Mouse (Mus musculus) intestine, embryonic 14.5 days (tissue): ENCODE data around the gene Arl8a. TPM values are rescaled to one million over a fixed set of nuclear protein-coding genes. Genes with fewer than 3 reads are reported as not detected.
A peak's percentile ranks its signal among the peaks of the same experiment; 100 is the strongest.

Experiments
- ATAC-seq: fragments of 200-750 bp; cut with Nextera tagmentation; replicated peaks from 2 replicates; pipeline ENCODE4 v1.8.0; 2017; ENCODE audit warnings: low read depth, moderate number of reproducible peaks, moderate TSS enrichment, moderate library complexity; ENCODE audit not compliant: low FRiP score, low TSS enrichment
- DNase-seq: peaks from one replicate; pipeline ENCODE4 v3.0.0-alpha.2; 2018; ENCODE audit warnings: low spot score
- H3K27ac ChIP-seq: fragments of 300-500 bp; sonication (generic); 2 replicates; pipeline ENCODE4 v1.5.1; 2014; ENCODE audit warnings: low read depth, mild to moderate bottlenecking, control low read depth
- H3K27me3 ChIP-seq: fragments of 300-500 bp; sonication (generic); replicated peaks from 2 replicates; pipeline ENCODE4 v1.6.1; 2014; ENCODE audit warnings: low read length, control low read depth; ENCODE audit not compliant: control insufficient read depth, insufficient read depth
- H3K36me3 ChIP-seq: fragments of 300-500 bp; sonication (generic); 2 replicates; pipeline ENCODE4 v1.6.1; 2014; ENCODE audit warnings: low read length, control low read depth; ENCODE audit not compliant: control insufficient read depth, insufficient read depth
- H3K4me1 ChIP-seq: fragments of 300-500 bp; sonication (generic); replicated peaks from 2 replicates; pipeline ENCODE4 v1.6.1; 2014; ENCODE audit warnings: low read length, control low read depth, mixed read lengths; ENCODE audit not compliant: control insufficient read depth, insufficient read depth
- H3K4me2 ChIP-seq: fragments of 300-500 bp; sonication (generic); 2 replicates; pipeline ENCODE4 v1.6.1; 2014; ENCODE audit warnings: low read length
- H3K4me3 ChIP-seq: fragments of 300-500 bp; sonication (generic); 2 replicates; pipeline ENCODE4 v1.5.1; 2014; ENCODE audit warnings: low read depth, low read length, control low read depth, mixed read lengths
- H3K9ac ChIP-seq: fragments of 300-500 bp; sonication (generic); 2 replicates; pipeline ENCODE4 v1.6.1; 2014; ENCODE audit warnings: mild to moderate bottlenecking, low read length
- H3K9me3 ChIP-seq: fragments of 300-500 bp; sonication (generic); 2 replicates; pipeline ENCODE4 v1.6.1; 2016; ENCODE audit warnings: low read length, control low read depth; ENCODE audit not compliant: control insufficient read depth
- WGBS: fragments of 180-500 bp; shearing (Covaris S2); extraction: QIAGEN DNeasy Blood & Tissue Kit; methylation state at CpG from one replicate; pipeline ENCODE4 v1.1.7; 2014; 5-methylcytosine and 5-hydroxymethylcytosine counted together
- polyA plus RNA-seq: library from polyadenylated mRNA; unstranded; fragments of >200 nt; fragmentation: Nextera tagmentation; extraction: Ambion mirVana; gene quantifications from 2 replicates; pipeline ENCODE4 v1.2.1, GENCODE M21; 2014

The Arl8a gene
- polyA plus RNA-seq, 1 experiment from 2014 or later = 54.2 TPM

DNA sequence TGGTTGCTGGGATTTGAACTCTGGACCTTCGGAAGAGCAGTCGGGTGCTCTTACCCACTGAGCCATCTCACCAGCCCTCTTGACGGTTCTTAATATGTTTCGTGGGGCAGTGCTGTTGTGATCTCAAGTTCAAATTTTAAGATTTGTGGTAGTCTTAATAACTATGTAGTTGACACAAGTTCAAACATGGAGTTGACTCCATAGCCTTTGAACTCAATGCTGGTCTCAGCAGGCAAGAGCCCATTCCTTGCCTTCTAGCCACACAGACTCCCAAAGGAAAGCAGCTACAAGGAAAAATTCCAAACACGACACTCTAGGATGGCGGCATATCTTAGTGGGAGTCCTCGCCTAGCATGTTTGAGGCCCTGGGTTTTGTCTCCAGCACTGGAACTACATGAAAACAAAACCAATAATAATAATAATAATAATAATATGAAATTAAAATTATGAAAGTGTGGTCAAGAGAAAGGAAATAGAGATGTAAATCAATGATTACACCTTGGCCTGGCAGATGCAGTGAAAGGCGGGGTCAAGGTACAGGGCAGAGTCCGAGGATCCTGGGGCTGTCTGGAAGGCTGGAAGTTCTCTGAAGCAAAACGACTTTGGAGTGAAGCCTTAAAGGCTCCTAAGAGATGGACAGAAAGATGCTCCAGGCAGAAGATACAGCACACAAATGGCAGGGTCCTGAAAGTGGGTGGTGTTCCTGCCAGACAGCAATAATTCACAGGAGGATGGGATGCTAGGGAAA is 22.0 kb downstream of the Arl8a start:
- DNase-seq (no peak), ATAC-seq (no peak)
- Histone ChIP-seq H3K9me3 (no peaks in the 10 kb centered on the region), H3K9ac (no peak overlapping the region), H3K4me1 (peaks cover 6% of the 10 kb centered on the region; the same call in 1 of the 2 replicates), H3K4me2 (no peak overlapping the region), H3K36me3 (no peaks in the 10 kb centered on the region), H3K4me3 (no peak overlapping the region), H3K27me3 (no peaks in the 10 kb centered on the region), H3K27ac (no peak overlapping the region)
- 87% methylated on average over 10 of the region's 10 CpGs for WGBS

DNA sequence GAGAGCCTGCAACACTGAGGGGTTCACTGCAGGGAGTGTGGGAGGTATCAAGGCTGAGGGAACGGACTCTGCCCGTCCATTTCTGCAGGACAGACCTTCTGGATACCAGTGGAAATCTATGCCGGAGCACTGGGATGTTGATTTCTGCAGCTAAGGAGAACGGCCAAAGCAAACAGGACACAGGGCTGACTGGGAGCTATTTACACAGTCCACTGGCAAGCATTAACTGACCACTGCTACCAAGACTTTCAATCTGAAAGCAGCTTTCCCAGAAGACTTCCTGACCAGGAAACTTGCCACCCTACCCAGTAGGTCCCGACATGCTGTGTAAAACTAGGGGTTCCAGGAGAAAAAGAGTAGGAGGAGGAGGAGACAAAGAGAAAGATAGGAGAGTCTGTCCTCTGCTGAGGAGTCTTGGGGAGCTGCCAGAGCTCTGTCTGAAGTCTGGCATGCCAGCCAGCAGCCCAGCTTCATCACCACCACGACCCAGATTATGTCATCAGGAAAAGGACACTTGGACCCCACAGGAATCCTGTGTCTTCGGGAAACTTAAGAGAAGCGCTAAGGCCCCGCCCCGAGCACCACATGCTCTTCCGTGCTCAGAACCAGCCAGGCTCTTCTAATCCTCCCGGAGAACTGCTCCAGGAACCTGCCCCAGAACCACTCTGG is 23.1 kb downstream of the Arl8a start:
- Histone ChIP-seq H3K4me1 (peaks cover 6% of the 10 kb centered on the region; the same call in 1 of the 2 replicates), H3K9ac (no peak overlapping the region), H3K27me3 (no peaks in the 10 kb centered on the region), H3K4me2 (0 out of 2 replicates have a peak overlapping the region, but pooled peaks have one; percentile 11), H3K36me3 (no peaks in the 10 kb centered on the region), H3K27ac (no peak overlapping the region), H3K4me3 (no peak overlapping the region), H3K9me3 (no peaks in the 10 kb centered on the region)
- DNase-seq (no peak), ATAC-seq (no peak)
- 43% methylated on average over 12 of the region's 12 CpGs for WGBS

DNA sequence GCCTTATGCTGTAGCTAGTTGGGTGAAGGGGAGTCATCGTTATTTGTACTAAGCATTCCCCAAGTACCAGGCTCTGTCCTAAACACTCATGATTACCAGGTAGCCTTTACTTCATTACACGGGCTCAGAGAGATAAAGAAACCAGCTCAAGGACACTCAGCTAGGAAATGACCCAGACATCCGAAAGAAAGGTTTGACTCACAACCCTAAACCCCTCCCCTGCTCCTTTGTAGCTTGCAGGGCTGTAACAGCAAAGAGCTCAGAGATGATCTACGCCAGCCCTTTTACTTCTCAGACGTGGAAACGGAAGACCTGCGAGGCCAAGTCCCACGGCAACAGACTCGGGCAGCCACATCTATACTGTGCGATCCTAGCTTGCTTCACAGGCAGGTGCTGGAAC is 23.7 kb downstream of the Arl8a start:
- no peaks in the 10 kb centered on the region for H3K27me3 ChIP-seq
- H3K9ac ChIP-seq = no peak overlapping the region
- 0 out of 2 replicates have a peak overlapping the region, but pooled peaks have one; percentile 11 for H3K4me2 ChIP-seq
- H3K27ac ChIP-seq = no peak overlapping the region
- ATAC-seq = no peak
- WGBS = 55% methylated on average over 10 of the region's 10 CpGs
- no peaks in the 10 kb centered on the region for H3K9me3 ChIP-seq
- H3K4me1 ChIP-seq = peaks cover 6% of the 10 kb centered on the region; the same call in 1 of the 2 replicates
- no peak for DNase-seq
- no peaks in the 10 kb centered on the region for H3K36me3 ChIP-seq
- H3K4me3 ChIP-seq = no peak overlapping the region

DNA sequence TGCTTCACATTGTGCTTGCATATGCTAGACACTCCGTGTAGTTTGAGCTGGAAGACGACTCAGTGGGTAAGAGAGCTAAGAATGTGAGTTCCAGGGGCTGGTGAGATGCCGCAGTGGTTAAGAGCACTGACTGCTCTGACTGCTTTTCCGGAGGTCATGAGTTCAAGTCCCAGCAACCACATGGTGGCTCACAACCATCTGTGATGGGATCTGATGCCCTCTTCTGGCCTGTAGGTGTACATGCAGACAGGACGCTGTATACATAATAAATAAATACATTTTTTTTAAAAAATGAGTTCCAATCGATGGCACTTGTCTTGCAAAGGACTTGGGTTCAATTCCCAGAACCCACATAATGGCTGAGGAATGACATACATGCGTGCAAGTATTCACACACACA is 24.6 kb downstream of the Arl8a start:
- Histone ChIP-seq H3K27ac (no peak overlapping the region), H3K9ac (no peak overlapping the region), H3K4me3 (no peak overlapping the region), H3K4me1 (peaks cover 6% of the 10 kb centered on the region; the same call in 1 of the 2 replicates), H3K36me3 (no peaks in the 10 kb centered on the region), H3K9me3 (no peaks in the 10 kb centered on the region), H3K27me3 (no peaks in the 10 kb centered on the region), H3K4me2 (no peak overlapping the region)
- ATAC-seq (no peak), DNase-seq (no peak)
- WGBS = 81% methylated on average over 7 of the region's 7 CpGs

DNA sequence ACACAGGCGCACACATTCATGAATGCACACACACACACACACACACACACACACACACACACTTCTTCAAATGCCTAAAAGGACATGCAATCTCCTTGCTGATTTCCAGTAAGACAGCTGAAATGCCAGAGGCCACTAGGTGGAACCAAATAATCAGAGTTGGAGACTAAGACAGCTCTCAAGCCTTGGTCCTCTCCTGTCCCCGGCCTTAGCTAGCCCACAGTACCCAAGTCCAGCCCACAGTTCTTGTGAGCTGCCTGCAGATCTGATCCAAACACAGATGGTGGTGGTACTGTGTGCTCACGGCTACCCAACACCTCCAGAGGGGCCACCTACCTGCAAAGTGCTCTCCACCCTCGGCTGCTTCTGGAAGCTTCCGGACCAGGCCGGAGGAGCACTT is 25.4 kb downstream of the Arl8a start:
- Histone ChIP-seq H3K9ac (no peak overlapping the region), H3K36me3 (no peaks in the 10 kb centered on the region), H3K27ac (no peak overlapping the region), H3K27me3 (no peaks in the 10 kb centered on the region), H3K4me1 (peaks cover 6% of the 10 kb centered on the region; the same call in 1 of the 2 replicates), H3K9me3 (no peaks in the 10 kb centered on the region), H3K4me3 (no peak overlapping the region), H3K4me2 (no peak overlapping the region)
- DNase-seq = peak; percentile 84
- WGBS = 46% methylated on average over 6 of the region's 6 CpGs
- ATAC-seq = peak; percentile 79

DNA sequence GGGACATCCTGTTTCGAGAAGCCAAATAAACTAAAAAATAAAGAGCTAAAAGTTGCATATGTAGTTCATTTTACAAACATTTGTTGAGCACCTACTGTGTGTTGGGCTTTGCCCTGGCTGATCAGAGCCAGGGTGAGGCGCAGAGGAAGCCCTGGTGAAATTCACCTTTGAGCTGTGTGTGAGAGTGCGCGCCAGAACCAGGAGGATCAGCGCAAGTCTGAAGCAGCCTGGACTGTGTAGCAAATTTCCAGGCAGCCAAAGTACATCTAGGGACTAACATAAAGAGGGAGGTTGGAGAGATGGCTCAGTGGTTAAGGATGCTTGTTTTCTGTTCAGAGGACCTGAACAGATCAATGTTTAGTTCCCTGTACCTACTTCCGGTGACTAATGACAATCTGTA is 26.7 kb downstream of the Arl8a start:
- H3K4me2 ChIP-seq = no peak overlapping the region
- H3K9ac ChIP-seq = no peak overlapping the region
- no peaks in the 10 kb centered on the region for H3K27me3 ChIP-seq
- no peak overlapping the region for H3K4me3 ChIP-seq
- H3K27ac ChIP-seq = no peak overlapping the region
- no peaks in the 10 kb centered on the region for H3K36me3 ChIP-seq
- no peak for ATAC-seq
- DNase-seq = no peak
- H3K4me1 ChIP-seq = peaks cover 6% of the 10 kb centered on the region; the same call in 1 of the 2 replicates
- no peaks in the 10 kb centered on the region for H3K9me3 ChIP-seq
- WGBS = 94% methylated on average over 6 of the region's 6 CpGs

DNA sequence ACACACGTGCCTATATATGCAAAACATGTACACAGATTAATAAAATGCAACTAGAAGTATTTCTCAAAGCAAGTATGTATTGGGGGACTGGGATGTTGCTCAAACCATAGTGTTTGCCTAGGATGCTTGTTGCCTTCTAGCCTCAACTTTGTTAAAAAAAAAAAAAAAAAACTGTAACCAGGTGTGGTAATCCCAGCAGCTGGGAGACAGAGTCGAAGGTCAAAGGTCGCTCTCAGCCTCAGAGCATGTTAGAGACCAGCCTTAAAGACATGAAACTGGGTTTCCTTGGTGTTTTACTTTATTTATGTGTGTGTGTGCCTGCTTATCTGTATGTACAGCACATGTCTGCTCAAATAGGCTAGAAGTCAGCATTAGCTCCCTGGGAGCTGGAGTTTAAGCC is 28.6 kb downstream of the Arl8a start:
- Histone ChIP-seq H3K4me2 (no peak overlapping the region), H3K9me3 (no peaks in the 10 kb centered on the region), H3K27ac (no peak overlapping the region), H3K4me1 (peaks cover 3% of the 10 kb centered on the region; the same call in 1 of the 2 replicates), H3K27me3 (no peaks in the 10 kb centered on the region), H3K9ac (no peak overlapping the region), H3K4me3 (no peak overlapping the region), H3K36me3 (no peaks in the 10 kb centered on the region)
- DNase-seq (no peak), ATAC-seq (no peak)
- WGBS = 70% methylated on average over 3 of the region's 3 CpGs

DNA sequence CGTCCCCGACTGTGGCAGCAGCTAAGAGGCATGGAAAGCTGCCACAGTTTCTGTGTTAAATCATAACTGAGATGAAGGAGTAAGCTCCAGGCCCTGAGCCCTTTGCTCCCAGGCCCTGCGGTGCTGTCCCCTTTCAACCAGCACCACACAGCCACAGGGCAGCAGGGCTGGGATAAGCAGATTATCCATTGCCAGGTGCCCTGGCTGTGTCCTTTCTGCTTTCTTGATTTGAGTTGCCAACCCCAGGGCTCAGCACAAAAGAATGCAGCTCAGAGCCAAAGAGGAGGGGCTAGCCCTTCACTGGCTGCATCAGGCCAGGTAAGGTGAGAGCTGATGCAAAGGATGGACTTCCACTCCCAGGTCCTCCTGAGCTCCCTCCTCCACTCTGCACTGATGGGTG is 31.1 kb downstream of the Arl8a start:
- DNase-seq = no peak
- H3K4me3 ChIP-seq = no peak overlapping the region
- H3K9me3 ChIP-seq = no peaks in the 10 kb centered on the region
- no peaks in the 10 kb centered on the region for H3K36me3 ChIP-seq
- 92% methylated on average over 3 of the region's 3 CpGs for WGBS
- H3K4me2 ChIP-seq = no peak overlapping the region
- no peaks in the 10 kb centered on the region; the same call in 1 of the 2 replicates for H3K4me1 ChIP-seq
- no peak overlapping the region for H3K9ac ChIP-seq
- no peaks in the 10 kb centered on the region for H3K27me3 ChIP-seq
- H3K27ac ChIP-seq = no peak overlapping the region
- no peak for ATAC-seq
